Mouse (Mus musculus): ENCODE measurements around the gene Gm853. TPM values are rescaled to one million over a fixed set of nuclear protein-coding genes. Genes with fewer than 3 reads are reported as not detected.
A peak's percentile ranks its signal among the peaks of the same experiment; 100 is the strongest.

Gm853 gene
- polyA plus RNA-seq, 1 experiment from 2014 or later = 1.4 TPM

DNA sequence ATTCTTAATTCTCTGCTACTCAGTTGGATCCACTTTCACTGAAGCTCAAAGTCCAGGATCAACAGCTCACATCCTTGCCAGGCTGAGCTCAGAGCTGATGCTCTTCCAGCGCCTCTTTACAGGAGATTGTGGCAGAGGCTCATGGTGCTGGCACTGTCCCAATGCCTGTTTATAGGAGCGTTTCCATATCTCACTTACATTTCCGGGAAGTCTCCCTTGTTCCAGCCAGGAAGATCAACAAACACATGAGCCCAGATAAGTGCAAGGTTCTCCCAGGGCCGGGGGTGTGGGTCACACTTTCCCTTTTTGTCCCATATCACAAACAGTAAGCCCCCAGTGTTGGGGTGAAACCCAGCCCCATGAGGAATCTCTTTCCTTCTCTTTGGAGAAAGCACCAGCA lies 40.3 kb downstream of the Gm853 start:
- Histone ChIP-seq H3K36me3 (no peaks in the 10 kb centered on the region), H3K4me1 (replicated peaks) (no peaks in the 10 kb centered on the region), H3K9ac (no peak overlapping the region), H3K27ac (no peak overlapping the region), H3K4me2 (no peak overlapping the region), H3K27me3 (peaks cover 13% of the 10 kb centered on the region; the same call in 1 of the 2 replicates), H3K9me3 (no peaks in the 10 kb centered on the region), H3K4me3 (no peak overlapping the region)
- WGBS = 81% methylated on average over 4 of the region's 4 CpGs
- ATAC-seq (ENCODE audit: low FRiP score) = no peak

- no peaks in the 10 kb centered on the region for H3K9me3 ChIP-seq
- H3K4me3 ChIP-seq = no peak overlapping the region
- peaks cover 14% of the 10 kb centered on the region; the same call in 1 of the 2 replicates for H3K27me3 ChIP-seq
- H3K27ac ChIP-seq = no peak overlapping the region
- H3K36me3 ChIP-seq = no peaks in the 10 kb centered on the region
- no peak overlapping the region for H3K9ac ChIP-seq
- no peak overlapping the region for H3K4me2 ChIP-seq
- 70% methylated on average over 7 of the region's 7 CpGs for WGBS
- no peaks in the 10 kb centered on the region for H3K4me1 ChIP-seq (replicated peaks)
- no peak for ATAC-seq (ENCODE audit: low FRiP score)
Measured at GRCm38 (mm10) chr4:130180909-130181602, 41.1 kb downstream of the Gm853 start.

DNA sequence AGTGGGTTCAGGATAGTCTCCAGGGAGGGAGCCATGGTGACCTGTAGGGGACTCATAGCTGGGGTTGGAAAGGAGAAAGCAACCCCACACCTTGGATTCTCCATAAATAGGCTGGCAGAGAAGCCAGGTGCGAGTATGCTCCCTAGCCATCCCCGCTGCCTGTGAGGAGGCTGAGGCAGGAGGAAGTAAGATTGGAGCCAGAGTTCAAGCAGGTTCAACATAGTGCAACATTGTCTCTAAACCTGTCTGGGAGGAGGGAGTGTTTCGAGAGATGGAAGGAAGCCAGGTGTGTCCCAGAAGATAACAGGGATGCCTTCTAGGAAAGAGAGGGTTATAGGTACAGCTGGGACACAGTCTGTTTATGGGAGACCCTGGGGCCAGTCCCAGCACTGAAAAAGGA lies 42.3 kb downstream of the Gm853 start:
- Histone ChIP-seq H3K36me3 (no peaks in the 10 kb centered on the region), H3K27me3 (peaks cover 25% of the 10 kb centered on the region), H3K4me1 (replicated peaks) (peaks cover 9% of the 10 kb centered on the region), H3K4me2 (no peak overlapping the region), H3K4me3 (no peak overlapping the region), H3K27ac (no peak overlapping the region), H3K9me3 (no peaks in the 10 kb centered on the region), H3K9ac (no peak overlapping the region)
- 84% methylated on average over 3 of the region's 3 CpGs for WGBS
- ATAC-seq (ENCODE audit: low FRiP score) = no peak

DNA sequence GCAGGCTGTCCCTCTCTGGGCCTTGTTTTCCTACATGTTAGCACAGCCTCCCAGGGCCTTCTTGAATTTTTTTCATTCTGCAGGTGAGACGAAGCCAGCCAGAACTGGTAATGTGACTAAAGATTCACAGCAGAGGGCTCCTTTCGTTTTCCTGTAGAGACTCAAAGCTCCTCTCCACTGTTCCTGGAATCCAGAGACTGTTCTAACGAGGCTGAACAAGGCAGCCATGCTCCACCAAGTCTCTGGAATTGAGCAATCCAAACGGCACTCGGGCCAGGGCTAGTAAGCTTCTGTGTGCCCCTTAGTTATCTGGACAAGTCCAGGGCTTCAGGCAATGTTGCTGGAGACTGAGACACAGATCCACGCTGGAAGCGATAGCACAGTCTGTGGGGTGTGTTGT lies 44.7 kb downstream of the Gm853 start:
- H3K4me3 ChIP-seq = no peak overlapping the region
- H3K27me3 ChIP-seq = peaks cover 39% of the 10 kb centered on the region
- no peaks in the 10 kb centered on the region for H3K9me3 ChIP-seq
- H3K36me3 ChIP-seq = no peaks in the 10 kb centered on the region
- 73% methylated on average over 7 of the region's 7 CpGs for WGBS
- ATAC-seq (ENCODE audit: low FRiP score) = no peak
- peaks cover 19% of the 10 kb centered on the region for H3K4me1 ChIP-seq (replicated peaks)
- no peak overlapping the region for H3K9ac ChIP-seq
- H3K27ac ChIP-seq = no peak overlapping the region
- H3K4me2 ChIP-seq = no peak overlapping the region

DNA sequence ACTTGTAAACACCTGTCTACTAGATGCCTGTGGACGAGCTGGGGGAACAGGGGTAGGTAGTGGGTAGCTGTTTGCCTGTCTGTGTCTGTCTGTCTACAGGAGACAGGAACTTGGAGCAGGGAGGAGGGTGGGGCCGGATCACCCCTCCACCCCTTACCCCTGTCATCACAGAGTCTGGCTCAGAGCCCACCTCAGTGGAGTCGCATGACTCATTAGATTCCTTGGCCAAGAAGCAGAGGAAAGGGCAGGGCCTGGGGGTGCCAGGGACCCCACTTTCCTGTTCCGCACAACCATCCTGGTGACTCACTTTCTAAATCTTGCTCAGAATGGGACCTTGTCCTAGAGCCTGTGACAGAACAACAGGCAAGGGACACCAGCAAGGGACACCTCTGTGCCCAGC lies 45.1 kb downstream of the Gm853 start:
- Histone ChIP-seq H3K27me3 (peaks cover 44% of the 10 kb centered on the region), H3K36me3 (no peaks in the 10 kb centered on the region), H3K4me3 (no peak overlapping the region), H3K9me3 (no peaks in the 10 kb centered on the region), H3K27ac (no peak overlapping the region), H3K4me1 (replicated peaks) (peaks cover 19% of the 10 kb centered on the region), H3K4me2 (no peak overlapping the region), H3K9ac (no peak overlapping the region)
- 78% methylated on average over 4 of the region's 4 CpGs for WGBS
- no peak for ATAC-seq (ENCODE audit: low FRiP score)

- 80% methylated on average over 5 of the region's 5 CpGs for WGBS
- no peaks in the 10 kb centered on the region for H3K36me3 ChIP-seq
- no peak overlapping the region for H3K4me3 ChIP-seq
- H3K9me3 ChIP-seq = no peaks in the 10 kb centered on the region
- no peak overlapping the region for H3K27ac ChIP-seq
- no peak overlapping the region for H3K4me2 ChIP-seq
- H3K9ac ChIP-seq = no peak overlapping the region
- H3K4me1 ChIP-seq (replicated peaks) = peaks cover 19% of the 10 kb centered on the region
- no peak for ATAC-seq (ENCODE audit: low FRiP score)
- peaks cover 47% of the 10 kb centered on the region for H3K27me3 ChIP-seq
Measured at GRCm38 (mm10) chr4:130176156-130176720, 46.0 kb downstream of the Gm853 start.

DNA sequence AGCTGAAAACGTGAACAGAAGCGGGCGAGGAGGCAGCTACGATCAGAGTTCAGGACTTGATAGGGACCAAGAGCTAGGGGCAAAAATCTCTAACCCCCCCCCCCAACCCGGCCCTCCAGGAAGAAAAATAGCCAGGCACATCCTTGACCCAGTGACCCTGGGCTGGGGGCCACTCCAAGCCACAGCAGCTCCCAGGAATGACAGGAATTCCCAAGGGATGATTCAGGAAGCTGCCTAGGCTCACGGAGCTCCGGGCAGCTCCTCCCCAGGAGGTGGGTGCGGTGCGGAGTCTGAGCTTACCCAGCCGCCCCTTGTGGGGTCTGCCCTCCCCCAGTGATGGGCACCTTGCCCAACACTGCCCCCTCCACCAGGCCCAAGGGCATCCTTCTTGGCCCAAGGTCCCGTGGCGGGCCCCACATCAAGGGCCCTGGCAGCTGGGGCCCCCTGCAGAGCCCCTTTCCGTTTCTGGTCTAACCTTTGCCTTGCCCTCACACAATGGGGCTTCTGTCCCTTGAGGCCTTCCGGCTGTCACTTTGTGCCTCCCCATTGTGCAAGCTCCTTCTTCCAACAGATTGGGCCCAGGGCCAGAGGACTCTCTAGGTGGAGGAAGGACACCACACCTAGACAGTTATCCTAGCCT lies 47.0 kb downstream of the Gm853 start, which contains the start of gene Tinagl1:
Gene Tinagl1, minus strand, starts transcription at position 51 of the 640 bp plus-strand sequence.
- WGBS = under 1% methylated on average over 14 of the region's 14 CpGs
- Histone ChIP-seq H3K27ac (no peak within 1 kb of the TSS), H3K4me1 (replicated peaks) (peaks cover 19% of the 10 kb centered on the region), H3K36me3 (no peaks in the 10 kb centered on the region), H3K4me3 (no peak within 1 kb of the TSS), H3K9me3 (no peaks in the 10 kb centered on the region), H3K27me3 (peaks cover 44% of the 10 kb centered on the region), H3K9ac (peak within 1 kb of the TSS; percentile 24; the same call in 1 of the 2 replicates), H3K4me2 (peak within 1 kb of the TSS; percentile 42)
- no peak for ATAC-seq (ENCODE audit: low FRiP score)

DNA sequence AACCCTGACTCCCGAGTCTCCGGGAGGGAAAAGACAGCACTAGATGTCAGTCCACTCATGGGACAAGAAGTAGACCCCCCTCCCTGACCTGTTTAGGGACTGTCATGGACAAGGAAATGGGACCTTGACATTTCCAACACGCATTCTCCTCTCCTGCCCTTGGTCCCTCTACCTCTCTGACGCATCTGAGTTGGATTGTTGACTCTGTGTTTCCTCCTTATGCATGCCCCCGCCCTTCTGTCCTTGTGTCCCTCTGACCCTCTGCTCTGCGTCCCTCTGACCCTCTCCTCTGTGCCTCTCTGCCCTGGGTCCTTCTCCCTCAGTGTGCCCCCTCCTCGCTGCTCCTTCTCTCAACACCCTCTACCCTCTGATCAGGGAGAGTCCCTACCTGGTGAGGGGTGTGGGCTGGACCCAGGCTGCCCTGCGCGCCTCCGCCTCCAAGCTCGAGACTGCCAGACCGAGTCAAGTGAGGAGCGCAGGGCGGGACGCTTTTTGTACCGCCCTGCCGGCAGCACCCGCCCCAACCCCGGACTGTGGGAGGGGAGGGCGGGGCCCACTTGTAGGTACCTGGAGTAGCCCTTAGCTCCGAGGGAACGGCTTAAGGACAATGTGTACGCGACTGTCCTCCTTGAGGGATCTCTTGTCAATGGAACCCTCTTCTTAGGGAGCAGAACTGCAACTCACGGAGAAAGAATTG lies 47.7 kb downstream of the Gm853 start:
- peaks cover 19% of the 10 kb centered on the region for H3K4me1 ChIP-seq (replicated peaks)
- 6% methylated on average over 25 of the region's 25 CpGs for WGBS
- no peaks in the 10 kb centered on the region for H3K36me3 ChIP-seq
- no peaks in the 10 kb centered on the region for H3K9me3 ChIP-seq
- H3K4me3 ChIP-seq = no peak overlapping the region
- no peak for ATAC-seq (ENCODE audit: low FRiP score)
- peaks cover 44% of the 10 kb centered on the region for H3K27me3 ChIP-seq
- H3K27ac ChIP-seq = no peak overlapping the region
- peak overlapping the region; percentile 20; the same call in 1 of the 2 replicates for H3K9ac ChIP-seq
- peak overlapping the region; percentile 42 for H3K4me2 ChIP-seq

- 48% methylated on average over 19 of the region's 19 CpGs for WGBS
- Histone ChIP-seq H3K4me1 (replicated peaks) (peaks cover 21% of the 10 kb centered on the region), H3K36me3 (no peaks in the 10 kb centered on the region), H3K27ac (no peak overlapping the region), H3K9me3 (no peaks in the 10 kb centered on the region), H3K4me3 (no peak overlapping the region), H3K27me3 (peaks cover 46% of the 10 kb centered on the region), H3K4me2 (no peak overlapping the region), H3K9ac (no peak overlapping the region)
- no peak for ATAC-seq (ENCODE audit: low FRiP score)
Measured at GRCm38 (mm10) chr4:130173911-130174311, 48.3 kb downstream of the Gm853 start.

- H3K4me3 ChIP-seq = no peak overlapping the region
- no peak overlapping the region for H3K27ac ChIP-seq
- H3K4me1 ChIP-seq (replicated peaks) = peaks cover 28% of the 10 kb centered on the region
- no peaks in the 10 kb centered on the region for H3K36me3 ChIP-seq
- H3K9ac ChIP-seq = no peak overlapping the region
- no peak overlapping the region for H3K4me2 ChIP-seq
- peaks cover 49% of the 10 kb centered on the region for H3K27me3 ChIP-seq
- WGBS = 70% methylated on average over 11 of the region's 11 CpGs
- no peaks in the 10 kb centered on the region for H3K9me3 ChIP-seq
- no peak for ATAC-seq (ENCODE audit: low FRiP score)
Measured at GRCm38 (mm10) chr4:130173060-130173822, 49.0 kb downstream of the Gm853 start.

GRCm38 (mm10) chr4:130171951-130172765 lies 50.0 kb downstream of the Gm853 start:
- WGBS = 73% methylated on average over 11 of the region's 11 CpGs

More at GRCm38 (mm10) chr4:130171951-130172765, 50.0 kb downstream of the Gm853 start:
- Histone ChIP-seq H3K27me3 (peaks cover 56% of the 10 kb centered on the region), H3K9me3 (no peaks in the 10 kb centered on the region), H3K4me3 (no peak overlapping the region), H3K27ac (no peak overlapping the region), H3K4me1 (replicated peaks) (peaks cover 38% of the 10 kb centered on the region), H3K36me3 (no peaks in the 10 kb centered on the region), H3K4me2 (no peak overlapping the region), H3K9ac (no peak overlapping the region)
- no peak for ATAC-seq (ENCODE audit: low FRiP score)
